11 mouse cellular contexts compared by ENCODE assay signal in genomic region chr13:47224648-47225323, GRCm38 (mm10).
A peak's percentile ranks its signal among the peaks of the same experiment; 100 is the strongest.
DNase-seq lines count a peak whose midpoint lies in the region; ATAC-seq lines count a peak whose summit lies in the region.
"Had no signal": no experiment of that assay in that cellular context is flagged by ENCODE, and none has a peak within 500 bp of the region (broad histone marks: within the 10 kb centered on the region; RNA-seq: fewer than 3 reads in every experiment).

No protein-coding gene starts in this region.

- H3K4me3 ChIP-seq in midbrain, embryonic 16.5 days (ENCODE audit: low read depth, low read length): no peak overlapping the region
- H3K4me3 ChIP-seq: heart, embryonic 13.5 days; midbrain, embryonic 12.5 days; stomach, embryonic 15.5 days had no signal

- DNase-seq in left cerebral cortex, postnatal 14 days (ENCODE audit: low spot score in 2 of 2): peak; percentile 30 to 48
- no peak for DNase-seq in left cerebral cortex, adult 9 months (ENCODE audit: low spot score in 2 of 2)
- DNase-seq in embryo, embryonic 10.5 days (ENCODE audit: low spot score): peak; percentile 49
- peak; percentile 46 for DNase-seq in kidney, adult 9 months
- no peak for DNase-seq in urinary bladder, postnatal 14 days (ENCODE audit: low spot score)
- no peak for DNase-seq in urinary bladder, adult 18-20 months (ENCODE audit: low spot score in 2 of 2)

- H3K27ac ChIP-seq in midbrain, embryonic 16.5 days (ENCODE audit: low read length): no peak overlapping the region
- H3K27ac ChIP-seq: midbrain, embryonic 12.5 days; stomach, embryonic 15.5 days had no signal

- no peaks in the 10 kb centered on the region for H3K36me3 ChIP-seq in midbrain, embryonic 16.5 days (ENCODE audit: control insufficient read depth, insufficient read depth, low read length)
- H3K36me3 ChIP-seq: midbrain, embryonic 12.5 days; stomach, embryonic 15.5 days had no signal

- intact Hi-C loops in left cerebral cortex, postnatal 14 days (cut with DNase I): no loop called here

- WGBS in midbrain, embryonic 16.5 days: 10% methylated on average over 14 of the region's 14 CpGs

- H3K4me1 ChIP-seq in midbrain, embryonic 16.5 days (ENCODE audit: control insufficient read depth, insufficient read depth, low read length): peaks cover 5% of the 10 kb centered on the region; the same call in 1 of the 2 replicates

- no peaks in the 10 kb centered on the region for H3K9me3 ChIP-seq in midbrain, embryonic 16.5 days (replicated peaks; ENCODE audit: control insufficient read depth, low read length, poor library complexity, severe bottlenecking)
- H3K9me3 ChIP-seq: heart, embryonic 13.5 days; midbrain, embryonic 12.5 days; stomach, embryonic 15.5 days had no signal

- H3K9ac ChIP-seq in midbrain, embryonic 16.5 days (ENCODE audit: low read depth, low read length): no peak overlapping the region
- H3K9ac ChIP-seq: midbrain, embryonic 12.5 days; stomach, embryonic 15.5 days had no signal

- H3K4me2 ChIP-seq in midbrain, embryonic 16.5 days (ENCODE audit: low read length): no peak overlapping the region
- H3K4me2 ChIP-seq: heart, embryonic 13.5 days; midbrain, embryonic 12.5 days; stomach, embryonic 15.5 days had no signal

- peak; percentile 39; the same call in 1 of the 2 replicates for ATAC-seq in midbrain, embryonic 16.5 days
- ATAC-seq in inflammation-experienced regulatory T-cells, adult 6 months: no peak

- no peaks in the 10 kb centered on the region for H3K27me3 ChIP-seq in midbrain, embryonic 16.5 days (ENCODE audit: control insufficient read depth, insufficient read depth, low read depth, low read length)
- H3K27me3 ChIP-seq: heart, embryonic 13.5 days; stomach, embryonic 15.5 days had no signal

Comparison
In these comparisons a context has a peak if more than half of its experiments do, and no peak if none do; other contexts are left out.
1. DNase-seq: peak in left cerebral cortex, postnatal 14 days (2 of 2), embryo, embryonic 10.5 days (single experiment) and kidney, adult 9 months (single experiment); none in left cerebral cortex, adult 9 months (0 of 2), urinary bladder, postnatal 14 days (single experiment) and urinary bladder, adult 18-20 months (0 of 2).